Mouse (Mus musculus): ENCODE measurements around the gene Pcyt1b.
A peak's percentile ranks its signal among the peaks of the same experiment; 100 is the strongest.

The Pcyt1b gene

DNA sequence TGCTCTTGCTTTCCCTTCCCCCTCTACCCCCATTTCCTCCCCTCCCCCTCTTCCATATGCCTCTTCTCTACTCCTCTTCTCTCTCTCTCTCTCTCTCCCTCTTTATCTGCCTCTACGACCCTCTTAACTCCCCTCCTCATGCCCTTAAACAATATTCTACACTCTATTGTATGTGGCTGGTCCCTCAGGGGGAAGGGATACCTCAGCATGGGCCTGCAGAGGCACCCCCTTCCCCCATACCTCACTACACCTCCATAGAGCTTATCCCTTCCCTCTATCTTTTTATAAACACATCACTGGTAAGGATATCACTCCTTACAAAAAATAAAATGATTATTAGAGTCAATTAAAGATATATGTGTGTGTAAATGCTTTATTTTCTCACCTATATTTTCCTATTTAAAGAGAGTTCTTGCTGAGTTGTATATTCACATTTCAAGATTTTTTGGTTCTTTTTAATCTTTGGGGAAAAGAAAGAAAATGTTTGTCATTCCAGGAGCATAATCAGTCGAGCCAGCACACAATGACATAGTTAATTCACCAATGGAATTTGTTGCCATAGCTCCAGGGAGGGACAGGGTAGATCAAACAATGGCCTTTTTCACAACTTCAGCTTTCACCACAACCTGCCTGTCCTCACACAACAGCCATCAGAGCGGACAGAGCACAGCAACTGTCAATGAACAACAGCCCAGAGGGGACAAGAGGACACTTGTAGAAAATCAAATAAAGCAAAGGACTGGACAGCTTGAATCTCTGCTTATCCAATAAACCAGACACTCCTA is at the start of gene Pcyt1b:
Gene Pcyt1b, plus strand, starts transcription at position 646 of the 785 bp plus-strand sequence.
- no peak for DNase-seq (ENCODE audit: low spot score in 2 of 2)

DNA sequence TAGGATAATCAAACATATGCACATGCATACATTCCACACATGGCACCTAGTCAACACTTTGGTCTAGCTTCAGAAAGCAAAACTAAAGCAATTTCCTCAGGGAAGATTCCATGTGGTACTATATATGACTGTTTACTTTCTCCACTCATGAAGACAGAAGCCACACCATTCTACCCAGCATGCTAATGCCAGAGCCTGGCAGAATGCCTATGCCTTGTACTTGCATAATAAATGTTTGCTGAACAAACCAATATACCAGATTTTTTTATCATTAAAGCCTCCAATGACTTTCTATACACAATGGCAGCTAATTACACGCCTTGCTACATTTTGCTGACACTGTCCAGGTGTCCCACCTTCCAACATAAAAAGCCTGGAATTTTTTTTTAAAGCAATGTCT is 24.4 kb upstream of the Pcyt1b start:
- no peak for DNase-seq (ENCODE audit: low spot score in 2 of 2)

- DNase-seq (ENCODE audit: low spot score in 2 of 2) = peak; percentile 62 to 86
Observed at GRCm38 (mm10) chrX:93631657-93632449, 22.8 kb upstream of the Pcyt1b start, which contains the start of gene Pola1. TSS of gene Pola1 (minus strand) at chrX:93632155.

- DNase-seq (ENCODE audit: low spot score in 2 of 2) = no peak
Observed at GRCm38 (mm10) chrX:93634861-93635375, 19.7 kb upstream of the Pcyt1b start.

- DNase-seq (ENCODE audit: low spot score in 2 of 2) = no peak
Observed at GRCm38 (mm10) chrX:93643600-93643999, 11.1 kb upstream of the Pcyt1b start.

DNA sequence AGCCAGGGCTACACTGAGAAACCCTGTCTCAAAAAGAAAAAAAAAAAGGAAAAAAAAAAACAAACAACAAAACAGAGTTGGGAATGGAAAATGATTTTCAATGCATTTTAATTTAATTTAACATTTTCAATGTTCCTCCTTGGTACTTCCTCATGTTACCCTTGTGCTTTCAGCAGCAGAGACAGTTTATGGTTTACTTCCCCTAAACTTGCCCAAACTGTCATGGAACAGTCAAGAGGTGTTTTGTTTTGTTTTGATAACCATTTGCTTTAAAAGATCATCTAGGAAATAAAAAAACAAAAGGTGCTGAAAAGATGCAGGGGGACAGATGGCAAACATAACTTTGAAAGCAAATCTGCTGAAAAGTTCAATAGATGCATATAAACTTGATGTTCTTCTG is 10.6 kb upstream of the Pcyt1b start:
- no peak for DNase-seq (ENCODE audit: low spot score in 2 of 2)

- DNase-seq (ENCODE audit: low spot score in 2 of 2) = no peak
Observed at GRCm38 (mm10) chrX:93650738-93651137, 3.9 kb upstream of the Pcyt1b start.

DNA sequence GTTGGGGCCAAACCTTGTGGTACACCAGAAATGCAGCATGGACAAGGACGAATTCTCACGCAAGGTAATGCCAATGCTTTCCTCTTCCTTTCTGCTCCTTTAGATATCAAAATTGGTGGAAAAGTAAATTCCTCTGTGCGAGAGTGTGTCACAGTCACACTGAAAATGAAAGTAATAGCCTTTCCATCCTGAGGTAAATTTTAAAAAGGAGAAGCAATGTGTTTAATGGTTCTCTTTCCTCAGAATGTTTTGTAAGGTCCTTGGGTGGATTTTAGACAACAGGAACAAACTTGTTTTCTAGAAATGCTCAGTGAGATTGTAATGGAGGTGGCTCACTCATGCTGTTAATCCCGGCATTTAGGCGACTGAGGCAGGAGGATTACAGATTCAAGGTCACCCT is 490 bp downstream of the Pcyt1b start:
- no peak for DNase-seq (ENCODE audit: low spot score in 2 of 2)

DNA sequence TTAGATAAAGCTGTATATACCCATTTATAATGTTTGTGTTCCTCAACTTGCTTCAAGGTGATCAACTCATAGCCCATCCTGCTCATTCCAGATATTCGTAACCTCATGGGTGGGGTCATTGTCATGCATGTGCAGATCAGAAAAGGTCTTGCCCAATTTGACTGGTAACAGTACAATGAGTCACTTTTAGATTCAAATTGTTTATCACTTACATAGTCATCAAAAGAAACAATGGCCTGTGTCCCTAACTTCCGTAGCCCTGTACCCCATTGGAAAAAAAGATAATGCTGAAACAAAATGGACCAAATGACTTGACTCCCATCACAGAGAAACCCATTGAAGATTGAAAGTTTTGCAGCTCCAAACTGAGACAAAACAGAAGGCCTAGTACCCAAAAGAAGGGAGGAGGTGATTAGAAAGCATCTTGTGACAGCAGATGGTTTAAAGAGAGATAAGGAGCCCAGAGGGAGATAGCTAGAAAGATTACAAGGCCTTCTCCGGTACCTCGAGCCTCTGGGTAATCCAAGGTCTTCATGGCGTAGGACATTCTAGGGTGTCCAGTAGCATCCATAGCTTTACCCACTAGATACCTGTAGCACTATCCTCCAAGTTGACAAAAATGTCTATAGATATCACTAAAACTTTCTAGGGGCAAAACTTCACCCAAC is 9.4 kb downstream of the Pcyt1b start:
- no peak for DNase-seq (ENCODE audit: low spot score in 2 of 2)

- DNase-seq (ENCODE audit: low spot score in 2 of 2) = no peak
Observed at GRCm38 (mm10) chrX:93664787-93665186, 10.1 kb downstream of the Pcyt1b start.

DNA sequence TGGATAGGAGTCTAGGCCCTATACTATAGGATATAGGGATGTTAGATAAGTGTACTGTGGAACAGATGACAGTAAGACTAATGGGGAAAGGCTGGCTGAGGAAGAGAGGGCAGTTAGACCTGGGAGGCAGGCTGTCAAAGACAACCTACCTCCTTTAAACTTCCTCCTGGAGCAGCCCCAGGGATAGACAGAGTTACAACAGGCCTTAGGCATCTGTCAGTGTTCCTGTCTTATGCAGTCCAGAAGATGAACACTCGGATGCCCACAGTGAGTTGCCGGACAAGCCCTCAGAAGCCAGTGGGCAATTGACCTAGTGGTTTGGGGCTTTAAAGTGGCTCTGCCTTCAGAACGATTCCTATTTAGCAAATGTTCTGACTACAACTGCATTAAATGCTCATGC is 19.8 kb downstream of the Pcyt1b start:
- DNase-seq (ENCODE audit: low spot score in 2 of 2) = no peak

DNA sequence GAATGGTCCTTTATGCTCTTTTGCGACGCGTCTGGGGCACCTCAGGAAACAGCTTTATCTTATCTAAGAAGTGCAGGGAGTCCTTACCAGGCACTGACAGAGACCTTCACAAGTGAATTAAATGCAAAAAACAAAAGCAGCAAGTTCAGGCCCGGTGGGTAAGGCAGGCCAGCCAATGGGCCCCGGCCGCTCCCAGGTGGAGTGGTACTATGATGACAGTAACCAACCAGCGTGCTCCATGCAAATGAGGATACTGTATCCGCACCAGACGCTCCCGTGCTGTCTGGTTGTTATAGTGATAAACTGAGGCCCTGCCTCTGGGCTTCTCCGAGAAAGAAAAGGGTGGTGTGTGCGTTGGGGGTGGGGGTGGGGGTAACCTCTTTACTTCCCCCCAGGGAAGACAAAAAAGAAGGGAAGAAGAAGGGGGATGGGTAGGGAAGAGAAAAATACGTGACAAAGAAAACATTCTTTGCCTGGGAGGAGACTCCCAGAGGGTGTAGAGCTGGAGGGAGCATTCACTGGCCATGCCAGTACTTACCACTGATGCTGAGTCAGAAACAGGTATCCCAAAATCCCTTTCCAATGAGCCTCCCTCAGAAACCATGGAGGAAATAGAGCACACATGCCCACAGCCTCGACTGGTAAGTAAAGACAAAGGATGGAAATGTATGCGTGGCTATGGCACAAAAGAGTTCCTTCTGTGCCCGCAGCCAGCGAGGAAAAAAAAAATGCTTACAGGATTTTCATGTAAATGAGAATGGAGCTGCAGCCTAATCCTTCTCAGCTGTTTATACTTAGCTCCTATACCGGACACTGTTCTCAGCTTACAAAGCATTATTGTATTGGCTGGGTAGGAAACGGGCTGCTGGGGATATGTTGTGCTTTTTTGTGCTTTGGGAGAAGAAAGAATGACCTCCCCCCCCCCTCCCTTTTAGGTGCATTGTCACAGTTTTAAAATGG is 20.5 kb downstream of the Pcyt1b start:
- DNase-seq (ENCODE audit: low spot score in 2 of 2) = peak; percentile 1 to 4

- no peak for DNase-seq (ENCODE audit: low spot score in 2 of 2)
Observed at GRCm38 (mm10) chrX:93676228-93676627, 21.6 kb downstream of the Pcyt1b start.

DNA sequence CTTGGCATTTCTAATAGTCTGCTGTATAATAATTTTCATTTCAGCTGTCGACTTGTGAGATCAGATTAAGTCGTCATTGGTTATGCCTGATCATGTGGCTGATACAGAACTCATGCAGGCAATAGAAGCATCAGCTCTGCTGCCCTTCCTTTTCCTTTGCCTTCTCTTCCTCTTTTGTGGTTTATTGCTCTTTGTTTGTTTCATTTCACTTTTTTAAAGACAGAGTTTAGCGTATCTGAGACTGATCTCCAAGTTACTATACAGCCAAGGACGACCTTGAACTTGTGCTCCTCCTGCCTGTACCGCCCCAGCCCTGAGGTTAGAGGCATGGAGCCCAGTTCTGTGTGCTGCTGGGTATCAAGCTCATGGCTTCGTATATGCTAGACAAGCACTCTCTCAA is 34.6 kb downstream of the Pcyt1b start:
- DNase-seq (ENCODE audit: low spot score in 2 of 2) = no peak

DNA sequence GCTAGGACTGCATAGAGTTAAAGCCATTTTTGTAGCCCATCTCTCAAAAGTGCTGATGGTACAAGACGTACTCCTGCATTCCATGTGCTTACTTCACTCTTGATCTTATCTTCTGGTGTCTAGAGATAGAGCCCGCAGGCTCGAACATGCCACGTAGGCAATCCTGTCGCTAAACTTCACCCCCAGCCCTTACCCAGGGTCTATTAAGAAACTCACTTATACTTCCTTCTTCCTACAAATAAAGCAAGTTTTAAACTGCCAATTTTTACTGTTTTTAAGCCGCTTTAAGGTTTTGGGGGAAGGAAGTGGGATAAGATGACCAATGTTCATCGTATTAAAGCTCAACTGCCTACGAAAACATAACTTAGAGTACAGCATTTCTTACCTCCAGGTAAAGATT is 36.0 kb downstream of the Pcyt1b start:
- no peak for DNase-seq (ENCODE audit: low spot score in 2 of 2)

GRCm38 (mm10) chrX:93697596-93697995 is 42.9 kb downstream of the Pcyt1b start:
- no peak for DNase-seq (ENCODE audit: low spot score in 2 of 2)

DNA sequence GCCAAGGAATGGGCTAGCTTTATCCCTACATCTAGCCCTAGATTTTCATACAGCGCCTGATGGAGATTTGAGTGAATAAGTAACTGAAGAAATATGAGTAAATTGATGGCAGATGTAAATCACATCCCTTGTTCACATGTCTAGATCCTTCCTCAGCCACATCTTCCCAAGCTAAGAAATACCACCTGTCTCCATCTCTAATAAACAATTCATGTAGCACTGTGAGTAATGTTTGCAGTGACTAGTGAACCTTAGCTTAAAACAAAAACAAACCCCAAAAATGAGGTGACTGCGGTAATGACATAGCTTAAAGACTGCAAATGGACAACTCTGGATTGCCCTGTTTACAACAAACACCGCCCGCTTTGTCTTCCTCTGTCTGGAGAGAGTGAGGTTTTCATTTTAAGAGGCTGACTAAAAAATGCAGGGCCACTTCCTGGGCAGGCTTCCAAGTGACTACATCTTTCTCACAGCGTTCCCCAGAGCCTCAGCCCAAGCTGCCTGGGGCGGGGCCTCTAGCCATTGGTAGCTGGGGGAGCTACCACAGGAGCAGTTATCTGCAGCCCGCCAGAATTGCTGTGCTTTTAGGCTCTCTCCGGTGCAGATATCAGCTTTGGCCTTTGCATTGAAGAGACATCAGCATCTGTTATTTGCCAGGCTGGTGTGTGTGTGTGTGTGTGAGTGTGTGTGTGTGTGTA is 46.0 kb downstream of the Pcyt1b start:
- peak; percentile 3 to 31 for DNase-seq (ENCODE audit: low spot score in 2 of 2)

- DNase-seq (ENCODE audit: low spot score in 2 of 2) = no peak
Observed at GRCm38 (mm10) chrX:93712566-93712965, 57.9 kb downstream of the Pcyt1b start.

DNA sequence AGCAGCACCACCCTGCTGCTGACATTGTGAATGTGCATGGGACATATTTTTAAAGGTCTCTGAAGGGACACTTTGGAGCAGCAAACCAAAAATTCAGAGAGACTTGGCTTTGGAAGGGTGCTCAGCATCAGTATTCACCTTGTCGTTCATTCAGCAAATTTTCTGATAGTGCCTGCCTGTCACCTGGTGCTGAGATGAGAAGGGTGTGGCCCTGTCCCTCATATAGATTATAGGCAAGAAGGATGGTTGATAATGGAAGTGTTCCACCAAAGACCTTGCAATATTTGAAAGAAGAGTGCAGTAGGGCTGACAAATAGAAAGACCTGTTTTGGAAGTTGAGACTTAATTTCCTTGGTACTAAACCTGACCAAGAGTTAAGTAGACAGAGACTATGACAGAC is 74.9 kb downstream of the Pcyt1b start:
- DNase-seq (ENCODE audit: low spot score in 2 of 2) = no peak

DNA sequence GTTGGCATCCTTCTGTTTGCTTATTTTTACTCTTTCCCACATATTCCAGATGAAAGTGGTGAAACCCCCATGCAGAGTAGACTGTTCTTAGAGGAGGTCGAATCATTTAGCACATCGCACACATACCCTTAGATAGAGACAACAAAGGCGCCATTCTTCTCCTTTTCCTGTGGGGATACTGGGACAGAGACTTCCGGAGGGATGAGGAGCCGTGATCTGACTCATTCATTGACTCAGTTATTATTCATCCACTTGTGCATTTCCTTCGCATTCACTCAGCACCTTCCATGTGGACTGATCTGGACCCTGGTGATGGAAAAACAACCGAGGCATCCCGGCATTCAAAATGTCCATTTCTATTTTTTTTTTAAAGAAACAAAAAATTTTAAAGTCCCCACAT is 76.2 kb downstream of the Pcyt1b start:
- no peak for DNase-seq (ENCODE audit: low spot score in 2 of 2)
